Mouse (Mus musculus) olfactory bulb, adult 2 months (tissue): ENCODE measurements around the gene Slc12a5. TPM values are rescaled to one million over a fixed set of nuclear protein-coding genes. Genes with fewer than 3 reads are reported as not detected.

ENCODE experiments used
- H3K27ac ChIP-seq: fragments of 200-500 bp; 2 replicates; pipeline ENCODE4 v1.5.1; 2012; ENCODE audit warnings: low read depth, low read length; ENCODE audit not compliant: insufficient read depth
- H3K4me1 ChIP-seq: fragments of 200-500 bp; 2 replicates; pipeline ENCODE4 v1.6.1; 2012; ENCODE audit warnings: low read length; ENCODE audit not compliant: control insufficient read depth, insufficient read depth
- H3K4me3 ChIP-seq: fragments of 200-500 bp; 2 replicates; pipeline ENCODE4 v1.5.1; 2012; ENCODE audit warnings: mild to moderate bottlenecking, low read depth, low read length, moderate library complexity; ENCODE audit not compliant: insufficient read depth
- CTCF ChIP-seq: fragments of 200-500 bp; IDR thresholded peaks from 2 replicates; pipeline ENCODE4 v1.5.1; 2012; ENCODE audit warnings: low read depth, mild to moderate bottlenecking, low read length, moderate library complexity; ENCODE audit not compliant: insufficient read depth
- POLR2A ChIP-seq: fragments of 200-500 bp; IDR thresholded peaks from 2 replicates; pipeline ENCODE4 v1.6.1; 2012; ENCODE audit warnings: mild to moderate bottlenecking, low read depth, low read length, moderate library complexity; ENCODE audit not compliant: insufficient read depth
- WGBS: fragments of 180-500 bp; shearing (Covaris S2); methylation state at CpG from one replicate; pipeline ENCODE4 v1.1.7; 2018; 5-methylcytosine and 5-hydroxymethylcytosine counted together
- polyA plus RNA-seq: library from polyadenylated mRNA; stranded (reverse); fragments of >200 nt; gene quantifications from 2 replicates; pipeline ENCODE4 v1.2.4, GENCODE M21; 2012; ENCODE audit warnings: low replicate concordance; ENCODE audit not compliant: missing spikeins, insufficient read depth, insufficient read length

The Slc12a5 gene
- polyA plus RNA-seq, 1 experiment, result not detected

DNA sequence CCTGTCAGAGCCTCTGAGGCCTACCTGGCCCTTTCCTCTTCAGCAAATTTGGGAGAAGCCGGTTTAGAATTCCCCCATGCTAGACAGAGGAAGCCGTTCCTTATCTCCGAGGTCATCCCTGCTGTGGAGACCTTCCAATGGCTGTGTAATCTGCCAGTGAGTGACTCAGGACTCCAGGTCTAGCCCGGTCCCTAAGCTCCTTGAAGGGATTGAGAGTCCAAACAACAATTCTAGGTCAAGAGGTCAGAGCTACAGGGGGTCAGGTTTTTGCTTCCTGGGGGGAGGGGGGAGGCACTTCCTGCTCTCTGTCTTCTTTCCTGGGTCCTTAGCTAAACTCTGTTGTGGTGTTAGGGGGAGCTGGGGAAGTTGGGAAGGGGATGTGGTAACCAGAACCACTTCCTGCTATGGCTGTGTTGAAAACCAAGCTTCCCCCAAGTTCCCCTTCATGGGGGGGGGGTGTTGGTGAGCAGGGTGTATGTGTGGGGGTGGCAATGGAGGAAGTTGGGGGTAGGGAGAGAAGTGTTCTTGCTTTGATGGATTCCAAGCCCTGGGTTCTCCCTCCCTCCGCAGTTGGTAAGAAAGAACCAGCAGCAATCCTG, 17.8 kb upstream of the Slc12a5 start:
- Histone ChIP-seq H3K27ac (no peak overlapping the region), H3K4me1 (peaks cover 18% of the 10 kb centered on the region), H3K4me3 (no peak overlapping the region)
- 55% methylated on average over 5 of the region's 5 CpGs for WGBS
- TF ChIP-seq CTCF, result no peak
- no peak for TF ChIP-seq POLR2A

- TF ChIP-seq CTCF, result no peak
- no peak for TF ChIP-seq POLR2A
- 61% methylated on average over 4 of the region's 4 CpGs for WGBS
- Histone ChIP-seq H3K4me3 (no peak overlapping the region), H3K4me1 (peaks cover 7% of the 10 kb centered on the region; the same call in 1 of the 2 replicates), H3K27ac (no peak overlapping the region)
Measured at GRCm38 (mm10) chr2:164947506-164947905, 13.1 kb upstream of the Slc12a5 start.

DNA sequence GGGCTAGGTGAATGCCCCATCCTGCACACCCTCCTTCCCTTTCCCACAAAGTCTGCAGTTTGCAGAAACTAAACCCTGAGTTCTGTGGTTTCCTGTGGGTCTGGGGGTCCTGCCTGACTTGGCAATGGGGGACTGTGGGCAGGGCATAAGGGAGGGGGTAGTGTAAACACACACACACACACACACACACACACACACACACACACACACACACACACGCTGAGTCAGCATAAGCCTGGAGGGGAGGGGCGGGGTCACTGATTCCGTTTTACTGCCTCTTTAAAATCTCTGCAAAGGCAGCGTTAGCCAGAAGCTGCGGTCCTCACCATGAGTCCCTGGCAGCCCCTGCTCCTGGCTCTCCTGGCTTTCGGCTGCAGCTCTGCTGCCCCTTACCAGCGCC, 12.7 kb upstream of the Slc12a5 start:
- H3K4me1 ChIP-seq, result peaks cover 9% of the 10 kb centered on the region
- no peak overlapping the region for H3K4me3 ChIP-seq
- H3K27ac ChIP-seq, result no peak overlapping the region
- 23% methylated on average over 7 of the region's 7 CpGs for WGBS
- TF ChIP-seq CTCF (no peak), POLR2A (no peak)

DNA sequence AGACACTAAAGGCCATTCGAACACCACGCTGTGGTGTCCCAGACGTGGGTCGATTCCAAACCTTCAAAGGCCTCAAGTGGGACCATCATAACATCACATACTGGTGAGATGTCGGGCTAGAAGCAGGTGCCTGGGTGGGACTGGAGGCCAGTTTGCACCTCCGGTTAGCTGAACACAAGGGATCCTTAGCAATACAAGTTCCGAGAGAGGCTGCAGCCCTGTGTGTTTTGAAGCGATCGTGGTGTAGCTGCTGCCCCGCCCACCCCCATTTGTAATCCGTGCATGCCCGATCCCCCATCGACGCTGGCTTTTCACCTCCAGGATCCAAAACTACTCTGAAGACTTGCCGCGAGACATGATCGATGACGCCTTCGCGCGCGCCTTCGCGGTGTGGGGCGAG, 11.6 kb upstream of the Slc12a5 start:
- no peak overlapping the region for H3K4me3 ChIP-seq
- H3K4me1 ChIP-seq, result peaks cover 15% of the 10 kb centered on the region
- no peak for TF ChIP-seq POLR2A
- TF ChIP-seq CTCF, result no peak
- no peak overlapping the region for H3K27ac ChIP-seq
- WGBS, result 16% methylated on average over 25 of the region's 25 CpGs

- WGBS, result 28% methylated on average over 13 of the region's 13 CpGs
- Histone ChIP-seq H3K4me3 (no peak overlapping the region), H3K27ac (no peak overlapping the region), H3K4me1 (peaks cover 15% of the 10 kb centered on the region)
- TF ChIP-seq POLR2A, result no peak
- TF ChIP-seq CTCF, result 0 out of 2 replicates have a peak, but pooled peaks have one; percentile 30
Measured at GRCm38 (mm10) chr2:164950501-164950900, 10.1 kb upstream of the Slc12a5 start.

GRCm38 (mm10) chr2:164951745-164952144, 8.9 kb upstream of the Slc12a5 start:
- TF ChIP-seq POLR2A, result no peak
- TF ChIP-seq CTCF, result no peak
- WGBS, result 81% methylated on average over 4 of the region's 4 CpGs
- H3K4me1 ChIP-seq, result peaks cover 15% of the 10 kb centered on the region
- no peak overlapping the region for H3K27ac ChIP-seq
- H3K4me3 ChIP-seq, result no peak overlapping the region

- 49% methylated on average over 13 of the region's 13 CpGs for WGBS
Measured at GRCm38 (mm10) chr2:164952448-164952847, 8.2 kb upstream of the Slc12a5 start.

GRCm38 (mm10) chr2:164953224-164953623, 7.4 kb upstream of the Slc12a5 start:
- TF ChIP-seq CTCF (peak; percentile 93), POLR2A (no peak)
- H3K4me3 ChIP-seq, result 0 out of 2 replicates have a peak overlapping the region, but pooled peaks have one; percentile 17
- WGBS, result 2% methylated on average over 21 of the region's 21 CpGs

More at GRCm38 (mm10) chr2:164952448-164952847, 8.2 kb upstream of the Slc12a5 start:
- H3K4me3 ChIP-seq, result no peak overlapping the region
- no peak overlapping the region for H3K27ac ChIP-seq
- peaks cover 15% of the 10 kb centered on the region for H3K4me1 ChIP-seq
- TF ChIP-seq POLR2A (no peak), CTCF (no peak)

DNA sequence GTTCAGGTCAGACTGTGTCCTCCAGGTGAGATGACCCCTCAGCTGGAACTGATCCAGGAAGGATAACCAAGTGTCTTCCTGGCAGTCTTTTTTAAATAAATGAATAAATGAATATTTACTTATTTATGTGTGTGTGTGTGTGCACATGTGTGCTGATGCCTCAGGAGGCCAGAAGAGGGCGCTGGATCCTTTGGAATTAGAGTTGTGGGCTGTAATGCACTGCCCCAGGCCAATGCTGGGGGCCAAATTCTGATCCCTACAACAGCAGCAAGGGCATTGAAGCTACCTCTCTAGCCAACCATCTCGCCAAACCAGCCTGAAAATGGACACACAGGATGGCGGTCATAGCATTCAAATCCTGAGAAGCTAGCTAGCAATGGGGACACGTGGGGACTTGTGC, 4.9 kb upstream of the Slc12a5 start:
- H3K27ac ChIP-seq, result no peak overlapping the region
- TF ChIP-seq CTCF (no peak), POLR2A (no peak)
- peaks cover 10% of the 10 kb centered on the region for H3K4me1 ChIP-seq
- no peak overlapping the region for H3K4me3 ChIP-seq
- 77% methylated on average over 4 of the region's 4 CpGs for WGBS

More at GRCm38 (mm10) chr2:164953224-164953623, 7.4 kb upstream of the Slc12a5 start:
- Histone ChIP-seq H3K4me1 (peaks cover 15% of the 10 kb centered on the region), H3K27ac (no peak overlapping the region)
